Mouse (Mus musculus): Measurements from ENCODE around the gene Flt4. TPM values are rescaled to one million over a fixed set of nuclear protein-coding genes. Genes with fewer than 3 reads are reported as not detected.
A peak's percentile ranks its signal among the peaks of the same experiment; 100 is the strongest.

The Flt4 gene
- polyA plus RNA-seq, 1 experiment from 2014 or later = 3.8 TPM

DNA sequence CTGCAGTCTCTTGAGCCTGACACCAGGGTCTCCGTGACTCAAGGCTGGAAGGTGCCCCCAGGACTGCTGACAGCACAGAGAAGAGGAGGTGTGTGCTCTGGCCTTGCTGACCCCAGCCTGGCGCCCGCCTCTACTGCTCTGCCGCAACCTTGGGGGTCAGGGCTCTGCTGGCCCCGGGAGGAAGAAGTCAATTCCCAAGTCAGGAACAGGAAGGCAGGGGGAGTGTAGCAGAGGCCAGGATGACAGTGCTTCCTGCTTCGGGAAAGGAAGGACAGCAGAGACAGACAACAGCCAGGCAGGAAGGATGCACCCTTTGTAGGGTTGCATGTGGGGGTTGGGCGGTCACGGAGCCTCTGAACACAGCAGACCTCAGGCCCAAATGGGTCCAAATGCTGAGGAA, 9.4 kb downstream of the Flt4 start:
- Histone ChIP-seq H3K27ac (replicated peaks) (no peak overlapping the region), H3K9me3 (replicated peaks) (no peaks in the 10 kb centered on the region), H3K4me3 (no peak overlapping the region), H3K4me1 (0 out of 2 replicates have a peak, but pooled peaks cover 1% of the 10 kb centered on the region), H3K36me3 (no peaks in the 10 kb centered on the region), H3K27me3 (ENCODE audit: low read depth, poor library complexity, severe bottlenecking) (peaks cover 8% of the 10 kb centered on the region)
- DNase-seq (ENCODE audit: low spot score) = no peak
- WGBS = 88% methylated on average over 8 of the region's 8 CpGs

DNA sequence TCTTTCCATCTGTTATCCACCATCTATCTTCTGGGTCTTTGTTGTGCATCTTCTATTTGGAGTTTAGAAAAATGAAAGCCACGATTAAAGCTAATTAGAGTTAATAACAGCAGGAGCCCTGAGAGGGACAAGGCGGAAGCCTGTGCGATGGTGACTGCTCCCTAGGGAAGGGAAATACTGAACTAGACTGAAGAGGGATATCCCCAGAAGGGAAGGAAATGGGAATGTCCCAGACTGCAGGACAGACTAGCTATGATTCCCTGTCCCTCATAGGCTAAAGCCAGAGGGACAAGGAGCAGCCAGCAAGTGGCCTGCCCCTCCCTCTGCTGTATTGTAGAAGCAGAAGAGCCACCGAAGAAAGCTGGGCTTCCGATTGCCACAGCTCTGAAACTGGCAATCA, 12.9 kb downstream of the Flt4 start:
- Histone ChIP-seq H3K27me3 (ENCODE audit: low read depth, poor library complexity, severe bottlenecking) (no peaks in the 10 kb centered on the region), H3K4me3 (no peak overlapping the region), H3K27ac (replicated peaks) (no peak overlapping the region), H3K9me3 (replicated peaks) (no peaks in the 10 kb centered on the region), H3K4me1 (peaks cover 7% of the 10 kb centered on the region; the same call in 1 of the 2 replicates), H3K36me3 (no peaks in the 10 kb centered on the region)
- WGBS = 87% methylated on average over 5 of the region's 5 CpGs
- no peak for DNase-seq (ENCODE audit: low spot score)

DNA sequence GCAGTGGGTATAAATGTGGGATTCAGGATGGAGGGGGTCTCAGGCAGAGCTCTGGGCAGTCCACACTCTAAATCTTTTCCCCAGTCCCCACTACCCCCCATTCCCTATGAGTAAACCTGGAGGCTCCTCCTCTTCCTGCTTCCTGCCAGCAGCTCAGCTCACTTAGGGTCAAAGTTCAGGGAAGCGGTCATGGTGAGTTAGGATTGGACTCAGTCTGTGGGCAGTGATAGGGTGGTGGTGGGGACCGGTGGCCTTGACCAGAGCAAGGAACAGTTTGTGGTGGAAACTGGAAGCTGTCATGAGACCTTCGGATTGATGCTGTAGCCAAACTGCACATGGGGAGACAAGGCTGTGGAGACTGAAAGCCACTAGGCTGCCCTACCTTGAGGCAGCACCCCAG, 15.1 kb downstream of the Flt4 start:
- H3K9me3 ChIP-seq (replicated peaks) = no peaks in the 10 kb centered on the region
- no peak overlapping the region for H3K4me3 ChIP-seq
- no peaks in the 10 kb centered on the region for H3K36me3 ChIP-seq
- DNase-seq (ENCODE audit: low spot score) = no peak
- H3K27me3 ChIP-seq (ENCODE audit: low read depth, poor library complexity, severe bottlenecking) = no peaks in the 10 kb centered on the region
- H3K4me1 ChIP-seq = peaks cover 7% of the 10 kb centered on the region; the same call in 1 of the 2 replicates
- 87% methylated on average over 3 of the region's 3 CpGs for WGBS
- H3K27ac ChIP-seq (replicated peaks) = no peak overlapping the region

DNA sequence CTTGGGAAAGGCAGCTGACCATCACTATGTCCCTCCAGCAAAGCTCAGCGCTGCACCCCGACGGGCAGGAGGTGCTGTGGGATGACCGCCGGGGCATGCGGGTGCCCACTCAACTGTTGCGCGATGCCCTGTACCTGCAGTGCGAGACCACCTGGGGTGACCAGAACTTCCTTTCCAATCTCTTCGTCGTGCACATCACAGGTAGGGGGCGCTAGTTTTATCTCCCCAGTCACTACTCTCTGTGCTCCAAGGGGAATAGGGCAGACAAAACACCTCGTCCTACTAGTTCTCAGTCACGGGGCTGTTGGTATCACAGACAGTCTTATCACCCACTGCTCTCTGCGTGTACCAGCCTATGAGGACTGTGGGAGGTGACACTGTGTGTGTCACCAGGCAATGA, 16.8 kb downstream of the Flt4 start:
- 57% methylated on average over 15 of the region's 15 CpGs for WGBS
- H3K36me3 ChIP-seq = no peaks in the 10 kb centered on the region
- DNase-seq (ENCODE audit: low spot score) = no peak
- H3K27ac ChIP-seq (replicated peaks) = no peak overlapping the region
- H3K4me3 ChIP-seq = no peak overlapping the region
- no peaks in the 10 kb centered on the region for H3K9me3 ChIP-seq (replicated peaks)
- 0 out of 2 replicates have a peak, but pooled peaks cover 6% of the 10 kb centered on the region for H3K27me3 ChIP-seq (ENCODE audit: low read depth, poor library complexity, severe bottlenecking)
- H3K4me1 ChIP-seq = peaks cover 7% of the 10 kb centered on the region; the same call in 1 of the 2 replicates

DNA sequence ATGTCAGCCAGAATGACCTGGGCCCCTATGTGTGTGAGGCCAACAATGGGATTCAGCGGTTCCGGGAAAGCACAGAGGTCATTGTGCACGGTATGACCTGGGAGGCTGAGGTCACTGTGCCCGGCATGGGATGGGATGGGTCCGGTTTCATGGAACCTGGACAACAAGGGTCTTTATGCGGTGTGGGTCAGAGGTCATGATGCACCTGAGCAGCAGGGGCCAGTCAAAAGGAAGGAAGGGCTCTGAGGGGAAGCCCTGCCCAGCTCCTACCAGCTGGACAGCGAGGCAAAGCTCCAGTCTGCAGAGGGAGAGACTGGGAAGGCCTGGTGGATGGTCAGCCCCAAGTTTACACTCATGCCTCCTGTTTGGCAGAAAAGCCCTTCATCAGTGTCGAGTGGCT, 17.7 kb downstream of the Flt4 start:
- Histone ChIP-seq H3K4me3 (no peak overlapping the region), H3K27me3 (ENCODE audit: low read depth, poor library complexity, severe bottlenecking) (peaks cover 10% of the 10 kb centered on the region; the same call in 1 of the 2 replicates), H3K27ac (replicated peaks) (no peak overlapping the region), H3K4me1 (peaks cover 7% of the 10 kb centered on the region; the same call in 1 of the 2 replicates), H3K9me3 (replicated peaks) (no peaks in the 10 kb centered on the region), H3K36me3 (no peaks in the 10 kb centered on the region)
- DNase-seq (ENCODE audit: low spot score) = no peak
- 76% methylated on average over 8 of the region's 8 CpGs for WGBS

DNA sequence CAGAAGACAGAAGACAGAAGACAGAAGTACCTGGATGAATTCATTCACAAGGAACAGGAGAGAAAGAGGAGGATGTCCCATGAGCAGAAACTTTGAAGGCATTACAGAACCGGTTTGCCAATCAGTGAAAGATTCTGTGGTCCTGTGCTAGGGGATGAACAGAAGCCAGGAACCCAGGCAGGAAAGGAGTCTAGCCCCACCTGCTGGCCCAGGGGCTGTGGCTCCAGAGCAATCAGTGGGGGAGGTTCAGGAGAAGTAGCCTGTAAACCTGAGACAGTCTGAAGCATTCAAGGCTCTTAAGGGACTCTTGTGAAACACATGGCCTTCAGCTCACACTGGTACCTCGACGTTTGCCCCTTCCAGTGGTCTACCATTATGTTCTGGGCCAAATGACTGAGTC, 22.1 kb downstream of the Flt4 start:
- no peaks in the 10 kb centered on the region for H3K9me3 ChIP-seq (replicated peaks)
- H3K4me1 ChIP-seq = peaks cover 15% of the 10 kb centered on the region
- H3K4me3 ChIP-seq = no peak overlapping the region
- H3K36me3 ChIP-seq = no peaks in the 10 kb centered on the region
- H3K27ac ChIP-seq (replicated peaks) = no peak overlapping the region
- DNase-seq (ENCODE audit: low spot score) = no peak
- WGBS = 47% methylated on average over 3 of the region's 3 CpGs
- H3K27me3 ChIP-seq (ENCODE audit: low read depth, poor library complexity, severe bottlenecking) = peaks cover 54% of the 10 kb centered on the region

DNA sequence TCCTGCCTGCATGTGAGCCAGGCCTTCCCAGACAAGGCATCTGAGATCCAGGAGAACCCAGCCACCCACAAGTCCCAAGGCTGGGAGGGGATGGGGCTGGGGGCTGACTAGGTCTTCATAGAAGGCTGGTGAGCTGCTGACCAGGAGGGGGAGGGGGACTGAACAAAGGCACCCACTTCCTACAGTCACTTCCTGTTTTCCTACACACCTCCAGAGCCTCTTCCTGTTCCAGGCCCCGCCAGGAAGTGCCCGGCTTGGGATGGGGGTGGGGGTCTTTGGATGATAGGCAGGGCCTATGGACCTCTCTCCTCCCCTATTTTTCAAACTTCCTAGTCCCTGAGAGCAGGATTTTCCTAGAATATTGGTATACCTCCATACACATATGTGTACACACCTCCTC, 23.2 kb downstream of the Flt4 start:
- Histone ChIP-seq H3K4me1 (peaks cover 22% of the 10 kb centered on the region), H3K27me3 (ENCODE audit: low read depth, poor library complexity, severe bottlenecking) (peaks cover 65% of the 10 kb centered on the region), H3K4me3 (no peak overlapping the region), H3K27ac (replicated peaks) (no peak overlapping the region), H3K9me3 (replicated peaks) (no peaks in the 10 kb centered on the region), H3K36me3 (no peaks in the 10 kb centered on the region)
- 87% methylated on average over 2 of the region's 2 CpGs for WGBS
- DNase-seq (ENCODE audit: low spot score) = no peak

DNA sequence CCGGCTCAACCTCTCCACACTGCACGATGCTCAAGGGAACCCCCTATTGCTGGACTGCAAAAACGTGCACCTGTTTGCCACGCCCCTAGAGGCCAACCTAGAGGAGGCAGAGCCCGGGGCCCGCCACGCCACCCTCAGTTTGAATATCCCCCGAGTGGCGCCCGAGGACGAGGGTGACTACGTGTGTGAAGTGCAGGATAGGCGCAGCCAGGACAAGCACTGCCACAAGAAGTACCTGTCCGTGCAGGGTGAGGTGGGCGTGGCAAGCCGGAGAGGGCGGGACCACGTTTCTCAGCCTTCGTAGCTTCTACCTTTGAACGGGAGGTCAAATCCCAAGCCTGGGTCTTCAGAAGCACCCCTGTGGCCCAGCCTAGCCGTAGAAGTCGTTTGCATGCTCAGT, 25.0 kb downstream of the Flt4 start:
- WGBS = 7% methylated on average over 22 of the region's 22 CpGs
- Histone ChIP-seq H3K27ac (replicated peaks) (no peak overlapping the region), H3K9me3 (replicated peaks) (no peaks in the 10 kb centered on the region), H3K27me3 (ENCODE audit: low read depth, poor library complexity, severe bottlenecking) (peaks cover 76% of the 10 kb centered on the region), H3K4me3 (peak overlapping the region; percentile 19; the same call in 1 of the 2 replicates), H3K36me3 (no peaks in the 10 kb centered on the region), H3K4me1 (peaks cover 22% of the 10 kb centered on the region)
- DNase-seq (ENCODE audit: low spot score) = no peak

DNA sequence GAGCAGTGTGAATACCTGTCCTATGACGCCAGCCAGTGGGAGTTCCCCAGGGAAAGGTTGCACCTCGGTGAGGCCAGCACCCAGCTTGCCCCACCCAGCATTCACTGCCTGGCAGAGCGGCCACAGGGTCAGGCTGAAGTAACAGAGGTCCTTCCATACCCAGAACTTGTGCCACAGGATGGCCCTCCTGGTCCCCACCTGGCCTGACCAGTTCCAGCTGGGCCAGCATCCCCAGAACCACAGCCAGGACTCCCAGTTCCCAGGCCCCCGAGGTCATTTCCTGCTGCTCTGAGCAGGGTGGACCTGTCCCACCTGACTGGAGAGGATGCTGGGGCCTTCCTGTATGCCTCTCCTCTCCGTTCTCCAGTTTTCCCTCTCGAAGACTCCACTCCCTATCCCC, 26.6 kb downstream of the Flt4 start:
- Histone ChIP-seq H3K36me3 (no peaks in the 10 kb centered on the region), H3K27ac (replicated peaks) (no peak overlapping the region), H3K4me1 (peaks cover 22% of the 10 kb centered on the region), H3K27me3 (ENCODE audit: low read depth, poor library complexity, severe bottlenecking) (peaks cover 71% of the 10 kb centered on the region), H3K4me3 (no peak overlapping the region), H3K9me3 (replicated peaks) (no peaks in the 10 kb centered on the region)
- no peak for DNase-seq (ENCODE audit: low spot score)
- 78% methylated on average over 6 of the region's 6 CpGs for WGBS

DNA sequence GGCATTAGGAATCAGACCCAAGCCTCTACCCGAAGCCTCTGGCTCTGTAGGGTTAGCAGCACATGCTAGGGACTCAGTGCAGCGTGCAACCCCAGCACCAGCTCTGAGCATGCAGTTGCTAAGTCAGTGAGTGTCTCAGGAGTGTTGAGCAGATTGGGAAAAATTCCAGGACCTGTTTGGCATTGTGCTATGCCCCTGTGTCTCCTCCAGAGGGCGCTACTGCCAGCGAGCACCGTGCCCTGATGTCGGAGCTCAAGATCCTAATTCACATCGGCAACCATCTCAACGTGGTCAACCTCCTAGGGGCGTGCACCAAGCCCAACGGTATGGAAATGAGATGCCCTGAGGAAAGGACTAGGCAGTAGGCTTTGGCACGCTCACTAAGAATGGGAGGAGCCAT, 27.4 kb downstream of the Flt4 start:
- Histone ChIP-seq H3K9me3 (replicated peaks) (no peaks in the 10 kb centered on the region), H3K36me3 (no peaks in the 10 kb centered on the region), H3K27me3 (ENCODE audit: low read depth, poor library complexity, severe bottlenecking) (peaks cover 70% of the 10 kb centered on the region), H3K27ac (replicated peaks) (no peak overlapping the region), H3K4me3 (peak overlapping the region; percentile 24), H3K4me1 (peaks cover 22% of the 10 kb centered on the region)
- peak; percentile 51 for DNase-seq (ENCODE audit: low spot score)
- WGBS = 4% methylated on average over 11 of the region's 11 CpGs

DNA sequence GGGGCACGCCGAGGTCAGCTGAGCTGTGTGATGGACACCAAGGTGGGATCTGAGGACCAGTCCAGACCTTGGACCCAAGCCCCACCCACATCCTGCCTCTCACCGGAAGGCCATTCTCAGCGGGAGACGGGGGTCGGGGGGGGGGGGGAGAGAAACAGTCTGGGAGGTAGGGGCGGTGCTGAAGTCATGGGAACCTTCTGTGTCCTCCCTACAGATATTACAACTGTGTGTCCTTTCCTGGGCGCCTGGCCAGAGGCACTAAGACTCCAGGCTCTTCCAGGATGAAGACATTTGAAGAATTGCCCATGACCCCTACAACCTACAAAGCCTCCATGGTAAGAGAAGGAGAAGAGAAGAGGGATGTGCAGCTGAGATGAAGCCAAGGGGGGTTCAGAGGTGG, 36.6 kb downstream of the Flt4 start:
- H3K4me1 ChIP-seq = no peaks in the 10 kb centered on the region
- no peaks in the 10 kb centered on the region for H3K27me3 ChIP-seq (ENCODE audit: low read depth, poor library complexity, severe bottlenecking)
- WGBS = 64% methylated on average over 8 of the region's 8 CpGs
- no peak for DNase-seq (ENCODE audit: low spot score)
- no peak overlapping the region for H3K4me3 ChIP-seq
- no peaks in the 10 kb centered on the region for H3K36me3 ChIP-seq
- H3K27ac ChIP-seq (replicated peaks) = no peak overlapping the region
- H3K9me3 ChIP-seq (replicated peaks) = no peaks in the 10 kb centered on the region

DNA sequence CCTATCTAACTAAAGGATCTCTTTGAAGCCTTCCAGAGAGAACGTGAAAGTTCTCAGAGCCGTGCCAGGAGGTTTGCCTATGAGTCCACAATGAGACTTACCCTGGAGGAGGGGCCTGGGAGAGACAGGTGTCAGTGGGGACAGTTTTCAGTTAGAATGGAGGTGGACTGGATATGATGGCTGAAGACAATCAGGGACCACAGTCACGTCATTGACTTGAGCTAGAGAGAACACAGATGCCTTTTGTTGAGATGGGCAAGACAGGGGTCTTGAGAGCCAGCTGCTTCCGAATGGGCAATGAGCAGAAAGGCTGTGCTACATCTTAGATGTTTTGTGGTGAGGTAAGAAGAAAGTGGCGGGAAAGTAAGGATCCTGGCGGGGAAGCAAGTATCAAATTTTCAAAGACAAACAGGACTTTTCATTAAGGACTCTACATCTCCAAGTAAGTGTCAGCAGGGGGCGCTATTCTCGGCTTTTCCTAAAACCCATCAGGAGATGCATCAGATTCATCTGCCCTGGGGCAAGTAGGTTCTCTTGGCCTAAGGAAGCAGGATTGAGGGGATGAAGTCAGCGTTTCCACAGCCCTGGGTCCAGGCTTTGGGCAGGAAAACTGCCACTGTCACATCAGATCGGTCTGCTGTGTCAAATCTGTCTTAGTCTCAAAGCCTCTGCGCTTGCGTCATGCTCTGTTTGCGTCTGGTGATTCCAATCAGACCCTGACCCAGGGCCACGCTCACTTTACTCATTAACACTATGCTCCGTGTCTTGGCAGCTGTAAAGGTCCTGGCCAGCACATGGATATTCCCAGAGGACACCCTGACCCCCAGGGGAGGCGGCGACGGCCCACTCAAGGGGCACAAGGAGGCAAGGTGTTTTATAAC, 41.3 kb downstream of the Flt4 start:
- no peaks in the 10 kb centered on the region for H3K9me3 ChIP-seq (replicated peaks)
- no peak for DNase-seq (ENCODE audit: low spot score)

DNA sequence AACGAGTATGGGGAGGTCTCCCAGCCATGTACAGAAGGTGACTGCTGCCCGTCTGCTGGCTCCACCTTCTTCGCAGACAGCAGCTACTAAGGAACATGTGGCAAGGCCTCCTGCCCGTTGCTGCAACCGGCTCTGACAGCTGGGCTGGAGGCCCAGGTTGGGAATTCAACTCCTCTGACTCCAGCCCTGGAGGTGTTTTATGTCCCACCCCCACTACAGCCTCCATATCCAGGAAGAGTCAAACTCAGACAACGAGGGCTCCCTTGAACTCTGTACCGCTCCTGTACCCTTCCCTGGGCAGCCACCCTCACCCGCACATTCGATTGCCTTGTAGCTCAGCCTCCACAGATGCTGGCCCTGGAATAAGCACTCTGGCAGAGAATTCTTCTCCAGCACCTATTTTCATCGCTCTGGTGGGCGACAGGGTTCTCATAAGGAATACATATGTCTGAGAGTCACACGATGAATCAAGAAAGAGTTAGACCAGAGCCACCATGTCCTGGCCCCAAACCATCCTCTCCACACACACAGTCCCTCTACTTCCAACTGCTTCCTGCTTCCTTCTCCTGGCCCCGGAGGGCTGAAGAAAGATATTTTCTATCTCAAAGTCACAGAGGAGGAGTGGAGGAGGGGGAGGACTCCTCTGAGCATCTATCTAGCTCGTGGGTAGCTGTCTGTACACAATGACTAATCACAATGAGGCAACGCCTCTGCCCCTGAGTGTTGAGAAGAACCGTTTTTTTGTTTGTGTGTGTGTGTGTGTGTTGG, 42.1 kb downstream of the Flt4 start:
- no peaks in the 10 kb centered on the region for H3K9me3 ChIP-seq (replicated peaks)

More for the DNA sequence above, 41.3 kb downstream of the Flt4 start:
- Histone ChIP-seq H3K4me1 (peaks cover 12% of the 10 kb centered on the region), H3K36me3 (no peaks in the 10 kb centered on the region), H3K27ac (replicated peaks) (0 out of 2 replicates have a peak overlapping the region, but pooled peaks have one; percentile 23), H3K27me3 (ENCODE audit: low read depth, poor library complexity, severe bottlenecking) (no peaks in the 10 kb centered on the region), H3K4me3 (no peak overlapping the region)
- WGBS = 66% methylated on average over 18 of the region's 18 CpGs

More for the DNA sequence above, 42.1 kb downstream of the Flt4 start:
- H3K4me1 ChIP-seq = peaks cover 12% of the 10 kb centered on the region
- H3K36me3 ChIP-seq = no peaks in the 10 kb centered on the region
- H3K27ac ChIP-seq (replicated peaks) = 0 out of 2 replicates have a peak overlapping the region, but pooled peaks have one; percentile 23
- 86% methylated on average over 16 of the region's 16 CpGs for WGBS
- H3K27me3 ChIP-seq (ENCODE audit: low read depth, poor library complexity, severe bottlenecking) = no peaks in the 10 kb centered on the region
- H3K4me3 ChIP-seq = no peak overlapping the region
- no peak for DNase-seq (ENCODE audit: low spot score)
